Mouse (Mus musculus): ENCODE results near the gene Rpl36-ps4. TPM values are rescaled to one million over a fixed set of nuclear protein-coding genes. Genes with fewer than 3 reads are reported as not detected.

Rpl36-ps4 gene
- not detected in 4 replicates for total RNA-seq (2023; ENCODE audit: inconsistent age)

DNA sequence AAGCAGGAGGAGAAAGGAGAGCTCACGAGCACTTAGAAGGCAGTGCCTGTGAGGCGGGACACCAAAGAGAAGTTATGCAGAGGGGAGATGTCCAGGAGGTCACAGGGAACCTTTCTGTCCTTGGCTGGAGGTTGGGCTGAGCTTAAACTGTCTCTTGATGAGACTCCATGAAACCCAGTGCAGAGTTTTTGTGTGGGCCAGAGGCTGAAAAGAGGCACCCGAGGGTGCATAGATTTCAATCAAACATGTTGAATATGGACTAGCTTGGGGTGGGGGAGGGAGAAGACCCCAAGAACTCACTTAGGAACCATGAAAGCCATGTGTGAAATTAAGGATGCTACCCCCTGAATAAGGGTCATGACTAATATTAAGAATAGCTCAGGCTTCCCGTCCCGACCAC, at the start of gene Rpl36-ps4:
Rpl36-ps4 (plus strand) TSS at position 301 of the 400 bp plus-strand sequence.

Other genes with a start within 250 kb of the Rpl36-ps4 start
- 29.8 to 39.8 TPM (median 36.1 TPM) in 4 replicates for gene Msh2, start 248.6 kb upstream of the Rpl36-ps4 start, total RNA-seq (2023; ENCODE audit: inconsistent age)
- not detected in 4 replicates for gene Kcnk12, start 123.0 kb upstream of the Rpl36-ps4 start, total RNA-seq (2023; ENCODE audit: inconsistent age)
- gene Msh6, start 54.1 kb downstream of the Rpl36-ps4 start, total RNA-seq (2023; ENCODE audit: inconsistent age) = 31.1 to 32.3 TPM (median 31.2 TPM) in 4 replicates
- gene Fbxo11, start 144.3 kb downstream of the Rpl36-ps4 start, total RNA-seq (2023; ENCODE audit: inconsistent age) = 148 to 167 TPM (median 160 TPM) in 4 replicates